Mouse (Mus musculus): ENCODE results near the gene Myo10.

DNA sequence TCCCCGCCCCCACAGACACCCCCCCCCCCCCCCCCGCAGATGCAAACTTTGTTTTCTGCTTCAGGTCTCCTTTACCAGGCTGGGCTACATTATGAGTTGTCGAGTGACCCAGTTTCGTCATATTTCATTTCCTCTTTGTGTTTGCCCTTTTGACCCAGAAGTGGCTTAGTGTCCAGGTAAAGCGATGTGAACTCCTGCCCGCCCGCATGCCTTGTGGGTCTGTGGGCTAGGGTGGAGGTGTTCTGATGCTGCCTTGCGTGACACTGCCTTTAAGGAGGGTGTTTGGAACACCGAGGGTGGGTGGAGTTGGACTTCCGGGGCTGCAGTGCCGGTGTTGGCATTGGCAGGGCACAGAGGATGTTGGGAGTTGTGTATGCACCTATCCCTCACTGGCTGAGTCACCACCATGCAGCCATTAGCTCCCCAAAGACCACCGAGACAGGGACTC lies 236.3 kb downstream of the Myo10 start:
- TF ChIP-seq CTCF (IDR thresholded peaks at IDR 0.05; ENCODE audit: extremely low read depth, insufficient read length, insufficient replicate concordance, low read depth, low read length) (no peak), POLR2A (IDR thresholded peaks at IDR 0.05; ENCODE audit: low read depth, low read length) (no peak)

All from small intestine, adult 2 months (tissue).